Mouse (Mus musculus) macrophage (primary cell): ENCODE measurements around the gene Ehd3. TPM values are rescaled to one million over a fixed set of nuclear protein-coding genes. Genes with fewer than 3 reads are reported as not detected.
"Not testable (repeated sequence)": the region's sequence is repeated elsewhere in the genome, so short reads cannot be mapped to it uniquely, and the experiment has no call there.

Experiments
- H3K27ac ChIP-seq: fragments of 350-480 bp; formaldehyde crosslinking; 2 replicates; pipeline ENCODE4 v1.9.0; 2021
- H3K36me3 ChIP-seq: fragments of 350-480 bp; formaldehyde crosslinking; 2 replicates; pipeline ENCODE4 v1.9.0; 2021; ENCODE audit errors: inconsistent target
- H3K4me3 ChIP-seq: fragments of 350-480 bp; formaldehyde crosslinking; 2 replicates; pipeline ENCODE4 v1.9.0; 2021; ENCODE audit errors: inconsistent target
- H3K79me2 ChIP-seq: fragments of 350-480 bp; formaldehyde crosslinking; 2 replicates; pipeline ENCODE4 v1.9.0; 2021; ENCODE audit errors: inconsistent target
- WGBS: methylation state at CpG from one replicate; pipeline ENCODE4 v1.1.7; 2026; ENCODE audit warnings: inconsistent platforms; ENCODE audit not compliant: missing documents; 5-methylcytosine and 5-hydroxymethylcytosine counted together
- polyA plus RNA-seq: library from polyadenylated mRNA; stranded (reverse); fragments of 250-400 nt; gene quantifications from 3 replicates; pipeline ENCODE4 v1.2.4, GENCODE M21; 2018; ENCODE audit warnings: inconsistent platforms

Ehd3 gene
- polyA plus RNA-seq, 1 experiment from 2014 or later = 0.43 TPM

- no peaks in the 10 kb centered on the region for H3K79me2 ChIP-seq
- no peak overlapping the region for H3K4me3 ChIP-seq
- H3K27ac ChIP-seq = no peak overlapping the region
- 86% methylated on average over 3 of the region's 3 CpGs for WGBS
- no peaks in the 10 kb centered on the region for H3K36me3 ChIP-seq
These were observed 35.3 kb downstream of the Ehd3 start for GRCm38 (mm10) chr17:73839086-73839835.

- not testable (repeated sequence) for H3K79me2 ChIP-seq, H3K27ac ChIP-seq, H3K36me3 ChIP-seq, H3K4me3 ChIP-seq
- WGBS = 60% methylated on average over 1 of the region's 1 CpGs
These were observed 35.9 kb downstream of the Ehd3 start for GRCm38 (mm10) chr17:73839876-73840275.

- 100% methylated on average over 1 of the region's 1 CpGs for WGBS
- no peak overlapping the region for H3K4me3 ChIP-seq
- H3K36me3 ChIP-seq = no peaks in the 10 kb centered on the region
- H3K27ac ChIP-seq = no peak overlapping the region
- no peaks in the 10 kb centered on the region for H3K79me2 ChIP-seq
These were observed 39.0 kb downstream of the Ehd3 start for GRCm38 (mm10) chr17:73842963-73843362.

GRCm38 (mm10) chr17:73845632-73846031, 41.7 kb downstream of the Ehd3 start:
- Histone ChIP-seq H3K4me3 (no peak overlapping the region), H3K27ac (no peak overlapping the region), H3K79me2 (no peaks in the 10 kb centered on the region), H3K36me3 (no peaks in the 10 kb centered on the region)
- 78% methylated on average over 3 of the region's 3 CpGs for WGBS

- Histone ChIP-seq H3K79me2 (no peaks in the 10 kb centered on the region), H3K4me3 (no peak overlapping the region), H3K36me3 (no peaks in the 10 kb centered on the region), H3K27ac (no peak overlapping the region)
- WGBS = 100% methylated on average over 1 of the region's 1 CpGs
These were observed 43.5 kb downstream of the Ehd3 start for GRCm38 (mm10) chr17:73847399-73847798.

GRCm38 (mm10) chr17:73853041-73853440, 49.1 kb downstream of the Ehd3 start:
- Histone ChIP-seq H3K27ac (no peak overlapping the region), H3K79me2 (no peaks in the 10 kb centered on the region), H3K36me3 (no peaks in the 10 kb centered on the region), H3K4me3 (no peak overlapping the region)
- WGBS = 98% methylated on average over 11 of the region's 11 CpGs

GRCm38 (mm10) chr17:73853717-73854116, 49.8 kb downstream of the Ehd3 start:
- H3K79me2 ChIP-seq = no peaks in the 10 kb centered on the region
- WGBS = 75% methylated on average over 4 of the region's 4 CpGs
- no peak overlapping the region for H3K27ac ChIP-seq
- H3K36me3 ChIP-seq = no peaks in the 10 kb centered on the region
- no peak overlapping the region for H3K4me3 ChIP-seq

- 72% methylated on average over 9 of the region's 9 CpGs for WGBS
- Histone ChIP-seq H3K36me3 (no peaks in the 10 kb centered on the region), H3K79me2 (no peaks in the 10 kb centered on the region), H3K27ac (no peak overlapping the region), H3K4me3 (no peak overlapping the region)
These were observed 65.2 kb downstream of the Ehd3 start for GRCm38 (mm10) chr17:73869008-73869685.

- H3K79me2 ChIP-seq = no peaks in the 10 kb centered on the region
- 65% methylated on average over 14 of the region's 14 CpGs for WGBS
- H3K27ac ChIP-seq = no peak overlapping the region
- H3K4me3 ChIP-seq = no peak overlapping the region
- H3K36me3 ChIP-seq = no peaks in the 10 kb centered on the region
These were observed 67.1 kb downstream of the Ehd3 start for GRCm38 (mm10) chr17:73870956-73871605.

- Histone ChIP-seq H3K27ac (no peak overlapping the region), H3K79me2 (no peaks in the 10 kb centered on the region), H3K36me3 (no peaks in the 10 kb centered on the region), H3K4me3 (no peak overlapping the region)
- WGBS = 13% methylated on average over 4 of the region's 4 CpGs
These were observed 71.3 kb downstream of the Ehd3 start for GRCm38 (mm10) chr17:73875268-73875667.

- H3K4me3 ChIP-seq = no peak overlapping the region
- no peaks in the 10 kb centered on the region for H3K36me3 ChIP-seq
- 11% methylated on average over 7 of the region's 7 CpGs for WGBS
- H3K79me2 ChIP-seq = no peaks in the 10 kb centered on the region
- H3K27ac ChIP-seq = no peak overlapping the region
These were observed 71.7 kb downstream of the Ehd3 start for GRCm38 (mm10) chr17:73875674-73876073.

GRCm38 (mm10) chr17:73879262-73879916, 75.5 kb downstream of the Ehd3 start:
- peaks cover 10% of the 10 kb centered on the region for H3K36me3 ChIP-seq
- H3K79me2 ChIP-seq = no peaks in the 10 kb centered on the region
- no peak overlapping the region for H3K27ac ChIP-seq
- H3K4me3 ChIP-seq = no peak overlapping the region
- WGBS = 95% methylated on average over 9 of the region's 10 CpGs

- WGBS = 95% methylated on average over 6 of the region's 6 CpGs
- H3K79me2 ChIP-seq = no peaks in the 10 kb centered on the region
- H3K36me3 ChIP-seq = peaks cover 19% of the 10 kb centered on the region
- no peak overlapping the region for H3K27ac ChIP-seq
- no peak overlapping the region for H3K4me3 ChIP-seq
These were observed 76.4 kb downstream of the Ehd3 start for GRCm38 (mm10) chr17:73880286-73880685.

GRCm38 (mm10) chr17:73881295-73881694, 77.4 kb downstream of the Ehd3 start:
- Histone ChIP-seq H3K4me3 (no peak overlapping the region), H3K27ac (no peak overlapping the region)
- WGBS = 64% methylated on average over 6 of the region's 6 CpGs

More at GRCm38 (mm10) chr17:73881295-73881694, 77.4 kb downstream of the Ehd3 start:
- no peaks in the 10 kb centered on the region for H3K79me2 ChIP-seq
- H3K36me3 ChIP-seq = peaks cover 28% of the 10 kb centered on the region
